Mouse (Mus musculus): ENCODE results near the gene Gm10491.
A peak's percentile ranks its signal among the peaks of the same experiment; 100 is the strongest.
"Not testable (repeated sequence)": the region's sequence is repeated elsewhere in the genome, so short reads cannot be mapped to it uniquely, and the experiment has no call there.

The Gm10491 gene

GRCm38 (mm10) chrX:7907735-7908134 lies at the start of gene Gm10491:
Gm10491 (minus strand) TSS chrX:7907835.
- no peak for DNase-seq (ENCODE audit: low spot score in 2 of 2)

- DNase-seq (ENCODE audit: low spot score in 2 of 2): no peak
Observed at GRCm38 (mm10) chrX:7950091-7950490, 42.5 kb upstream of the Gm10491 start.

- peak; percentile 97 for DNase-seq (ENCODE audit: low spot score in 2 of 2)
Observed at GRCm38 (mm10) chrX:7947900-7948492, 40.4 kb upstream of the Gm10491 start.

GRCm38 (mm10) chrX:7947108-7947899 lies 39.7 kb upstream of the Gm10491 start, which contains the start of gene Hdac6:
Hdac6 (minus strand) TSS chrX:7947889.
- DNase-seq (ENCODE audit: low spot score in 2 of 2): peak in 1 of 2 experiments; percentile 38

- DNase-seq (ENCODE audit: low spot score in 2 of 2): no peak
Observed at GRCm38 (mm10) chrX:7945618-7946017, 38.0 kb upstream of the Gm10491 start.

- no peak for DNase-seq (ENCODE audit: low spot score in 2 of 2)
Observed at GRCm38 (mm10) chrX:7937667-7938066, 30.0 kb upstream of the Gm10491 start.

- no peak for DNase-seq (ENCODE audit: low spot score in 2 of 2)
Observed at GRCm38 (mm10) chrX:7936874-7937273, 29.2 kb upstream of the Gm10491 start.

GRCm38 (mm10) chrX:7928270-7928790 lies 20.7 kb upstream of the Gm10491 start, which contains the start of gene Eras:
Eras (minus strand) TSS chrX:7928607.
- DNase-seq (ENCODE audit: low spot score in 2 of 2): no peak

- no peak for DNase-seq (ENCODE audit: low spot score in 2 of 2)
Observed at GRCm38 (mm10) chrX:7927116-7927515, 19.5 kb upstream of the Gm10491 start.

GRCm38 (mm10) chrX:7926266-7926665 lies 18.6 kb upstream of the Gm10491 start:
- no peak for DNase-seq (ENCODE audit: low spot score in 2 of 2)

GRCm38 (mm10) chrX:7922032-7922431 lies 14.4 kb upstream of the Gm10491 start:
- DNase-seq (ENCODE audit: low spot score in 2 of 2): peak in 1 of 2 experiments; percentile 38

GRCm38 (mm10) chrX:7919601-7920383 lies 12.2 kb upstream of the Gm10491 start, which contains the start of gene Pcsk1n:
Pcsk1n (plus strand) TSS chrX:7919822.
- DNase-seq (ENCODE audit: low spot score in 2 of 2): peak; percentile 70 to 74

- not testable (repeated sequence) for DNase-seq (ENCODE audit: low spot score in 2 of 2)
Observed at GRCm38 (mm10) chrX:7917960-7918359, 10.3 kb upstream of the Gm10491 start.

GRCm38 (mm10) chrX:7915669-7916068 lies 8.0 kb upstream of the Gm10491 start:
- peak in 1 of 2 experiments; percentile 38 for DNase-seq (ENCODE audit: low spot score in 2 of 2)

GRCm38 (mm10) chrX:7910473-7910872 lies 2.8 kb upstream of the Gm10491 start:
- DNase-seq (ENCODE audit: low spot score in 2 of 2): no peak

- not testable (repeated sequence) for DNase-seq (ENCODE audit: low spot score in 2 of 2)
Observed at GRCm38 (mm10) chrX:7909242-7909641, 1.6 kb upstream of the Gm10491 start, which contains the start of gene Gm10490. Gm10490 (plus strand) TSS chrX:7909542.

GRCm38 (mm10) chrX:7904441-7904840 lies 3.2 kb downstream of the Gm10491 start:
- no peak for DNase-seq (ENCODE audit: low spot score in 2 of 2)

GRCm38 (mm10) chrX:7898880-7899874 lies 8.5 kb downstream of the Gm10491 start, which contains the start of the genes Pqbp1 and Timm17b:
Pqbp1 (minus strand) TSS chrX:7899269.
Timm17b (plus strand) TSS chrX:7899357.
- peak; percentile 94 to 95 for DNase-seq (ENCODE audit: low spot score in 2 of 2)

GRCm38 (mm10) chrX:7898211-7898610 lies 9.4 kb downstream of the Gm10491 start:
- no peak for DNase-seq (ENCODE audit: low spot score in 2 of 2)

GRCm38 (mm10) chrX:7883841-7884567 lies 23.6 kb downstream of the Gm10491 start, which contains the start of gene Slc35a2:
Slc35a2 (plus strand) TSS chrX:7884028.
- DNase-seq (ENCODE audit: low spot score in 2 of 2): peak; percentile 85 to 90
